Mouse (Mus musculus) layer of hippocampus, postnatal 14 days (tissue): ENCODE measurements at regions not wholly inside any gene's neighbourhood (a gene's known extent, or its start where the extent isn't known, plus 50 kb on each side); places are given as distances from the start of the nearest gene placed in this dataset.

Experiments used
- DNase-seq, 2 experiments: peaks; one replicate each; pipeline ENCODE4 v3.0.0; 2021 to 2022; ENCODE audit warnings: low spot score in 2 of 2, mixed read lengths in 1 of 2

DNA sequence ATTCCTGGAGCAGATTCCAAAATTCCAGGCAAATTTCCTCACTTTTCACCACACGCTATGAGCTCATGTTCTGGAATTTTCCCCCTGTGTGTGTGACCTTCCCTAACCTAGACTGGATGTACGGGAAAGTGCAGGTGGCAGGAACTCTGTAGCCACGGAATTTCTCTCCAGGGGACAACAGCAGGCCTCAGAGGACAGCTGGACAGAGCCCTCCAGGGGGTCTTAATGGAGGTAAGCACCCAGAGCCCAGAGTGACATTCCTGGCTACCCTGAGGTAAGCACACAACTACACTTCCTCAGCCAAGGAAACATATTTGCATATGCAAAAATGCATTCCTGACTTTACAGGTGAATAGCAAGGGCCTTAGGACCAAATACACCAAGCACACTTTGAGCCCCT, 135.8 kb downstream of the Fam43a start:
- DNase-seq, result no peak

DNA sequence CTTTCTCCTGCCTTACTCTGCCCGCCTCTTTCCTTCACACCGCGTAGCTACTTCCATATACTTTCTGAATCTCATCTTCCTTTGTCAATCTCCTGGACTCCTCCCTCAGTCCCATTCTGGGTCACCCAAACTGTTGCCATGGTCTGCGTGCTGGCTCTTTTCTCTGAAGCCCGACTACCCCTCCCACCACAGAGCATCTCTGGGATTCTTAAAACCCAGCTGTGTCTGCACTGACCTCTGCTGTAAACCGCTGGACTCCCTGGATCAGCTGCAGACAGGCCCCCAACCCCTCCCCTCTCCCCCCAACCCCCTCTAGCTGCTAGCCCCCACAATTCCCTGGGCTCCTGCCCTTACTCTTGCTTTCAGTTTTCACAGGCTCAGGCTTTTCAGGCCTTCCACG, 136.4 kb downstream of the Fam43a start:
- DNase-seq, result no peak

DNA sequence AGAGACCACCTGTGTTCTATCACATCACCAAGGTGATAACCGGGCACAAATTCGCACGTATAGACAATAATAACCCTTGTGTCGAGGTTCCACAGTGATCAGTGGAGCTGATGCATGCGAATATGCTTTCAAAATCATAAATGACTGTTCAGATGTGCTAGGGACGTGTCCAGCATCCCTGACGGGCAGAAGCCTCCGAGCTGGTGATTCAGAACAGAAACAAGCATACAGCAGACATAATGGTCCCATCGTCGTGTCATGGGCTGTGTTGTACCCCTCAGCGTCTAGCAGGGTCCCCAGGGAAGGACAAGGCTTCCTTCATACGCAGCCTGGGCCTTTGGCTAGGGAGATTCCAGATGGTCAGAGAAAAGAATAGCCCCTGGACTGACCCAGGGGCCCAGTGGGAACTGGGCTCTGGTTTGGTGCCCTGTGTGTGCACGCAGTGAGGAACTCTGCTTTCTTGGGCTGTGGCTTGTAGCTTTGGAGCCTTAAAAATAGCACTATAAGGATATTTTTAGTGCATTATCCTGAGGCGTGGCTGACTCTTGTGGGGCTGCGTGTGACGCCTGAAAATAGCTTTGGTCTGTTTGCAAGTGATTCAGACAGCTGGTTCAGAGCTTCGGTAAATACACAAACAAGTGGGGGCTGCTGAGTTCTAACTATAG, 137.3 kb downstream of the Fam43a start:
- peak in 1 of 2 experiments; percentile 9 for DNase-seq

DNA sequence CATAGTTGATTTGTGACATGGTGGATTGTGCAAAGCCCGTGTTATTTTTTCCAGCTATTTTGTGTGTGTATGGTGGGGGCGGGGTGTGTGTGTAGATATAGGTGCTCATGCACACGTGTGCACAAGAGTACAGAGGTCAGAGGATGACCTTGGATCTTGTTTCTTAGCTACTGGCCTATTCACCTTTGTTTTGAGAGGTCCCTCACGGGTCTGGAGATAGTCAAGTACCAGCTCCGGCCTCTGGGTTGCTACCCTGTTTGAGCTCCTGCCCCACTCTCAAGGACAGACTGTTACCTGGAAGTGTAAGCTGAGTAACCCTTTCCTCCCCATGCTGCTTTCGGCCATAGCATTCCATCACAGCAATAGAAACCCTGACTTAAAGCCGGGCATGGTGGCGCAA, 138.0 kb downstream of the Fam43a start:
- DNase-seq, result no peak

DNA sequence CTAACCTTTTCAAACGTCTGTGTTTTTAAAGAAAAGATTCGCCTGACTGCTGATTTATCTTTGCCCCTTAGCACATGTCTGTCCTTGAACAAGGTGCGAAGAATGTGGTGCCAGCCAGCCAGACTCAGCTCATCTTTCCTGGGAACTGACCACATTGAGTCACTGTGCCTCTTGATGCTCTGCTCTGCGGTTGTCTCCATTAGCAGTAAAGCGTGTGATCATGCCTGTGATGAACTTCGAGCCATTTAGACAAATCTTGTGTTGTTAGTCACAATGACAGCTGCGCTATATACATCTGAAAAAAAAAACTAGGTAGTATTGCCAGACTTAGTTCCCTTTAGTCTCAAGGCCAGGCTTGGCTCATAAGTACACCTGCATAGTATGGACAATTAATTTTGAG, 140.1 kb downstream of the Fam43a start:
- DNase-seq, result no peak

DNA sequence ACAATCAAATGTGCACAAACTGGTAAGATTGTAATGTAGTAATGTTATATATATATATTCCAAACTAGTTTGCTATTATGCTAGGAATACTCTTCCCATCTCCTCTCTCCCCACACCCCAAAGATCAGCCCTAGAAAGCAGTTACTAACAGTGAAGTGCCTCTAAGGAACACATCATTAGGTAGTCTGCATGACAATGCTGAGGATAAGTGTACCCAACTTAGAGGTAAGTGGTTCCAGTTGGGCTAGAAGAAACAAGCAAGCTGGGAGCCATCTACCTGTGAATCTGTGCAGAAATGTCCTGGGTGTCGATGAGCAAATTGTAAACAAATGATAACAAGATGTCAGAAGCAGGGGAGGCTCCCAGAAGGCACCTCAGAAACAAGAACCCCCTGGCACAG, 141.7 kb downstream of the Fam43a start:
- no peak for DNase-seq

DNA sequence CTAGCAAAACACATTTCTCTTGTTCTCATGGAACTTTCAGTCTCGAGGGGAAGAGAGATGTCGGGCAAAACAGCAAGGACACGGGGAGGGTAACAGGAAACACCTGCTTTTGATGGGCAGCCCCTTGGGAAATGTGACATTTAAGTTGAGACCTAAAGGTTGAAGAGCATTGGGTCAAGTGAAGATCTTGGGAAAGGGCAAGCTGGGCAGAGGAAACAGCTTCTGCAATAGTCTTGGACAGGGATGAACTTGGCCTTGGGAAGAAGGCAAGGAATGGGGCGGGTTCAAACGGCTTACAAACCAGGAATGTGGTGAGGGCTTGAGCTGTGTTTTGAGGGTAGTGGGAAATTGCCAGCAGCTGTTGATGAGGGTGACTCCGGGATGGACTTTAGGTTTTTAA, 143.0 kb downstream of the Fam43a start:
- no peak for DNase-seq

DNA sequence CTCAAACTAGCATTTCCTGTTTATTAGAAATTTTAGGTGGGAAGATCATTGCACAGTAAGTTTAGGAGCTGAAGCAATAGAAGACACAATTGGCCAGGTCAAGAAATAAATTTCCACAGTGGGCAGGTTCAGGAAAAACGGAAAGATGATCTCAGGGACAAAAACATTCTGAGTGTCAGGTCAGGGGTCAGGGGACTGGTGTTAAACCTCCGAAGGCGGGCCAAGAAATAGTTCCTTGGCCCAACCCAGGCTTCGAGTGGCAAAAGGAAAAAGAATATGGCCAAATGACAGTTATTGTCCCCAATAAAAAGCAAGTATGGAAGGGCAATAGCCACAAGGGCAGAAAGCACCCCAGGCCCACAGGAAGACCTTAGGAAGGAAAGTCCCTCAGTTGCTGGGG, 144.0 kb downstream of the Fam43a start:
- DNase-seq, result no peak

DNA sequence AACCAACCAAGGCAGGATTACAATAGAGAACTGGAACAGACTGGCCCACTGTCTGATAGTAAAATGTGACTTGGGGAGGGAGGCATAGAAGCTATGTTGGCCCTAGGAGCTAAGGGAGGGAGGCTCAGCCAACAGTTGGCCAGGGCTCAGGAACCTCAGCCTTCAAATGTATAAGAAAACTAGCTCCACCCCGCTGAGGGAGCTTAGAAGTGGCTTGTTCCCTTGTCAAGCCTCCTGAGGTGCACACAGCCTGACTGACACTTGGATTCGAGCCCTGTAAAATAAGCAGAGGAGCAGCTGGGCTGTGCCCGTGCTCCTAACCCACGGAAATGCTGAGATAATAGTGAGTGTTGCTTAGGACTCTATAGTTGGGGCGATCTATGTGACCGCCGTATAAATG, 144.7 kb downstream of the Fam43a start:
- no peak for DNase-seq

DNA sequence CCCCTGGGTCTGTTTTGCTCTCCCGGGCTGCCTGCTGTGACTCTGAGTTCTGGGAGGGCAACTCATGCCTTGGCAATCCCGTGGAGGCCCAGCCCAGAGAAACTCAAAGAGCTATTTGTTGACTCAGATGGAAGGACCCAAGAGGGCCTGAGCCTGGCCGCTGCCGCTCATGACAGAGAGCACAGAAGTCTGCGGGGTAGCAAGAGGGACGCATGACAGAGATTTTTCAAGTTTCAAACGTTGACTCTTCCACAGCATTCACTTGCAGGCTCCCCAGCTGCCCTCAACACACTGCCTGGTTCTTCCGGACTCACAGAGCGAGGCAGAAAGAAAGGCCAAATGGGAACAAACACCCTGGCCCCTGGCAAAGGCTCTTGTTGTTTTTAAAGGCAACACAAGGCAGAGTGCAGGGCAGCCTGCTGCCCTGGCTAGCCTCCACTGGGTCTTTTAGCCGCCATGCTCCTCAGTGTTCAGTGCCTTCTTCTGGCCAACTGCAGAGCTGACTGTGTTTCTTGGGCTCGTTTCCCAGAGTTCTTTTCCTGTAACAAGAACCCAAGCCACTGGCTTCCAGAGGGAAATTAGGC, 146.2 kb downstream of the Fam43a start:
- peak; percentile 25 to 65 for DNase-seq

DNA sequence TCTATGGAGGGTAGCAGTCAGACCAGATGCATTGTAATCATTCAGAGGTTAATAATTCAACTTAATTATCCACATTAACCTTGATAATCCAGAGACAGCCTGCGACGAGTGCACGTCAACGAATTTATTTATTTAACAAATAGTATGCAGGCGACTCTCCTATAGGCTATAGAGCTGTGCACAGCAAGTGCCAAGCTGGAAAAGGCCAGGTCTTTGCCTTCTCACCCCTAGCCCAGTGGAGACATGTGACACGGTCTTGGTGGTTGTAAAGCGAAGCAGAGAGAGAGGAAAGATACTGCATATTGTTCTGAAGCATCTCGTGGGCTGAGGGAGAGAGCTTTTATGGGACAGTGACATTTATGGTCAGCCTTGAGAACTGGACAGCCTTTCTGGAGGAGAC, 146.7 kb downstream of the Fam43a start:
- DNase-seq, result no peak

DNA sequence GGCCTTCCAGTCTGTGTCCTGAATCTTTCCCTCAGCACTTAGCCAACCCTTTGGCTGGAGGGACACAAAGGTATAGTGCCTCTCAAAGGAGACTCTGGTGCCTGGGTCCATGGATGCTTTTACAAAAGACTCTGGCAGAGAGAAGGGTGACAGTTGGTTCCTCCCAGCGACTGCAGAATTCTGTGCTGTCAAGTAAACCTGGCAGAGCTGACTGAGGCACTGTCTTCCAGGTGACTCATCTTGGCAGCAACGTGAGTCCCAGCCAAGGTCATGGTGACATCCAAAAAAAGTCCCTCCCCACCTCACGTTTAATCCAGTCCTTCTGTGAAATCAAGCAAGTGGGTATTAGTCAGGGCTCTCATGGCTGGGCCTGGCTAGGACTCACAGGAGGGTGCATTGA, 150.3 kb downstream of the Fam43a start:
- DNase-seq, result peak in 1 of 2 experiments; percentile 15

DNA sequence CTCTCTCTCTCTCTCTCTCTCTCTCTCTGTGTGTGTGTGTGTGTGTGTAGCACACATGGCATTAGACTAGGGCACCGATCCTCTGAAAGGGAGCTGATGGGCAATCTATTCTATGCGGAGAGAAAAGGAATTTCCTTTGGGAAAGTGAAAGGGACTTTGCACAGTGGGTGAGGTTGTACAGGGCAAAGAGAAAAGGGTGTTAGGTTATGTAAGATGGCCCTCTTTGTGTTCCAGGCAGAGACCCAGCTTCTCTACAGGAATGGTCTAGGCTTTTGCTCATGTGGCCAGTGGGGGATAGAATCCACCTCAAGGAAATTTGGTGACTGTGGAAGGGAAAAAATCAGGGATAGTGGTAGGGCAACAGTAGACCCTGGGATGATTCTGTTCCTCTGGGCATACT, 156.2 kb downstream of the Fam43a start:
- DNase-seq, result no peak

DNA sequence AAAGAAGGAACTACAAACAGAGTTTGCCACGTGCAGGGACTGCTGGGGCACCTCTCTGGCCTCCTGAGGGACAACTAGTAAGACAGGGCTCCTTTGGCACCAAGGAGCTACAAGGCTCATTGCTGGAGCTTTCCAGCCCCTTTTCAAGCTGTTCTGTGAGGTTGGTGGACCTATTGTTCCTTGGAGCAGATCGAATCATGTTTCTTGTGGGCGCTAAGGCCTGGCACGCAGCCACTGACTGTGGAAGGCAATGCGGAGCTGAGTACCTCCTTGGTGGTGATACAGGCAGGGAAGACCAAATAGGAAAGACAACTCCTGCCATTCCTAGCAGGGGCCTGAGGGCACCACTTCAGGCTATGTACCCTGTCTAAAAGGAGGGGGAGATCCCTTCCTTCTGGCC, 157.2 kb downstream of the Fam43a start:
- peak in 1 of 2 experiments; percentile 22 for DNase-seq

DNA sequence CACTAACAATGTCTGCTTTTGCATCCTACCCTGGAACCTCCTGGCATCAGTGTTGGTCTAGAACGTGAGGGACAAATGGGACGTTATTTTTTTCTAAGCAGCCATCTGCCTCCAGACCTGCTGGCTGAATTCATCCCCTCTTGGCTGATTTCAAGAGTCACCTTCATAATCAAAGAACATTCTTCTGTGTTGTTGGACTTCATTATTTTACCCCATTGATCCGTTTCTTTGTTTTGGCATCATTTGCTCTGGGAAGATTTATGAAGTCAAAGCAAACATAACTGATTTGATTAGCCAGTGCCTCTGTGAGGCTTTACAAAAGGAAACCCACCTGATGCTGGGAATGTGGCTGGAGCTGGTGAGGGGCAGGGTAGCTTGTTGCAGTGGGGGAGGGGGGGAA, 158.0 kb downstream of the Fam43a start:
- no peak for DNase-seq

DNA sequence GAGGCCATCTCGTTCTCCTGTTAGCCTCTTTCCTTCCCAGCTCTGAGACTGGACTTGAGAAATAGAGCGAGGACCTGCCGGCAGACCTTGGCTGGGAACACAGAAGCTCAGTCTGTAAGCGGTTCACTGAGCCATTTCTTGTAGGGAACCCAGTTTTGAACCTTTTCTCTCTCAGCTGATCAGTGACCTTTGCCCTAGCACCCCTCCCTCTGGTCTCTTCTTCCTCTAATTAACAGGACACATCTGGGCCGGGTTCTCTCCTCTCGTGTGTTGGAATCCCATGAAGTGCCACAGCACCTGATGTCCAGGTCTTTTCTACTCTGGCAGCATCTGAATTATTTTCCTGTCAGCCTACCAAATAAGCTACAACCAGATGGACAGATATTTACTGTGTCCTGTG, 158.5 kb downstream of the Fam43a start:
- no peak for DNase-seq

DNA sequence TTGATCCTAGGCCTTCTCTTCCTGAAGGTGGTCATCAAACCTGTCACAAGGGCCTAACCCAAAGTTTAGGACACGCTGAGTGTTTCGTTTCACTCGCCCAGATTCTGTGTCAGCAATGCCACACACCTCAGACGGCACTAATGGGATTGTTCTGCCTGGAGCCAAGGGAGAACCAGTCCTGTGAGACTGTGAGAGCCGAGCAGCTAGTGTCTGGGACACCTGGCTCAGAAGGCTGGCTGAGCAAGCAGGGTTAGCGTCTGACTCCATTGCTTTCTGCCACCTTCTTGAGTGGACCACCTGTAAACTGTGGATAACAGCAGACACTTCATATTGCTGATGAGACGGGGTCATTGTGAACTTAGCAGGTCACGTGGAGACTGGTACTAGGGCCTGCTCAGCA, 160.0 kb downstream of the Fam43a start:
- DNase-seq, result no peak

DNA sequence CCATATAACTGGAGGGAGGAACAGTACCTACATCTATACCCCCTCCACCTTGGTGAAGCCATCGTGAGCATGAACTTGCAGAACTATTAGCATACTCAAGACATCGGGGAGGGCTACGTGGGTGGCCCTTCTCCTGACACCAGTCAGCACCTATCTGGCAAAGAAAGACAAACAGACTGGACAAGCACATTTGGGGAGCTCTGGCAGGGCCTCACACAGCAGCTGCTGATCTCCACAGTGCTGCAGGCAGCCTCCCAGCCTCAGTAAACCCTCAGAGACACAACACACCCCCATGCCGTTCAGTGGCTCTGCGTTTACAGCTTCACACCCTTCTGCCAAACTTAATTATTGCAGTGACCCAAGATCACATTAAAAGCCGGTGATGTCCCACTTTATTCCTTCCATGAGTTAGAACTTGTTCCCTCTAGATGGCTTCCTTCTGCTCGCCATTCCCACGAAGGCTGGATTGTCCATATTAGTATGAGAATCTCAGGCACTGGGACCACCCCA, 161.7 kb downstream of the Fam43a start:
- no peak for DNase-seq

DNA sequence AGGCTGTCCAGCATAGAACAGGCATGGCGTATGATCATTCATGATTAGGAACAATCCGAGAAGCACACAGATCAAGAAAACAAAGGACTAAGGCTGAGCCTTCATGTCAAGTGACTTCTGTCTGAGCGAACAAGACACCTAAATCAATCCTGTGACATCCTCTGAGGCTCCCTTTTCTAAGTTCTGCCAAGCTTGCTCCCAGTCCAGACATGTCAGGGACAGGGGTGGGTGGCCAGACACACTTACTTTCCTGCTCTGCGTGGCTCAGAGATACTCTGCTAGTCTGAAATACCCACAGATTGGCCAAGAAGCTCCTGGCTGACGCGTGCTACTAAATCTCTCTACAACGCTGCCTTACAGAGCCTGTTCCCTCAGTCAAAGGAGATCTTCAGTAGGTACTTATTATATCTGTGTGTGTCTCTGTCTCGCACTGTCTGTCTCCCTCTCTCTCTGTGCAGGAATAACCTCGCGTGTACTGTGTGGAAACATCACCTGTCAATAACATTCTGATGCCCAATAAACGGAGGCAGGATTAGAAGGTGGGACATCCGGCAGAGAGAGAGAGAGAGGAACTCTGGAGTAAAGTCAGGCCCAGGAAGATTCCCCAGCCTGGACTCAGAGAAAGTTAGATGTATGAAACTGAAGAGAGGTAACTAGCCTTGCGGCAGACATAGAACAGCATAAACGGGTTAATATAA, 163.5 kb downstream of the Fam43a start:
- DNase-seq, result no peak

DNA sequence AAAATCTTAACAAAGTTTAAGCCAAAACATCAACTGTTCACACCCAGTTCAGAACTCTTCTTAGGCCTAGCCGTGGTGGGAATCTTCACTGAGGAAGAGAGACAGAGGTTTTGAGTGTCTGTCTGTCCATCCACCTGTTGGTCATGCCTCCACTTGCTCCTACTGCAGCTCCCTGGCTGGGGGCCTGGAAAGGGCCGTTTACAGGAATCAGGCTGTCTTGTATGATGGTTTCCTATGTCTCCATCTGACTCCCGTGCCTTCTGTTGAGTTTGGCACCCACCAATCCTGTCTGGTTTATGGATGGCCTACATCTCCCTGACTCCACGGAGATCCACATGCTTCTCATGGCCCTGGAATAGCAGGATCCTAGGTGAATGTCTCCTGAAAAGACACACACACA, 166.1 kb downstream of the Fam43a start:
- DNase-seq, result no peak

DNA sequence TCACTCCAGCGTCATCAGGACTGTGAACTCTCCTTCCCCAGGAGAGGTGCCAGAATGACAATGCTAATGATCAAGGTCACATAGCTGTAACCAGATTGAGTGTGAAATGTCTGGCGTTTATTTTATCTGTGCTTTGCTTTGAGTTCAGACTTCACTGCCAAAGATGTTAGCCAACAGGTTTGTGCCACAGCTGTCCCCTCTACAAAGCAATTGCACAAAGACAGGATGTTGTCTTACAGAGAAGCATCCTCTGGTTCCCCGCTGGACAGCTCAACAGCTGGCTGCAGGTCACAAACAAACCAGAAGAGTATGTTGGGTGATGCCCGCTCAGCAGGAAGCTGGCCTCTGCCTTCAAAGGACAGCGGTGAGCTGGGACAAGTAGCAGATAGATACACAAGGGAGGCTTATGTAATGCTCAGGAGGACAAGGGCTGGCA, 169.5 kb downstream of the Fam43a start:
- peak in 1 of 2 experiments; percentile 13 for DNase-seq

DNA sequence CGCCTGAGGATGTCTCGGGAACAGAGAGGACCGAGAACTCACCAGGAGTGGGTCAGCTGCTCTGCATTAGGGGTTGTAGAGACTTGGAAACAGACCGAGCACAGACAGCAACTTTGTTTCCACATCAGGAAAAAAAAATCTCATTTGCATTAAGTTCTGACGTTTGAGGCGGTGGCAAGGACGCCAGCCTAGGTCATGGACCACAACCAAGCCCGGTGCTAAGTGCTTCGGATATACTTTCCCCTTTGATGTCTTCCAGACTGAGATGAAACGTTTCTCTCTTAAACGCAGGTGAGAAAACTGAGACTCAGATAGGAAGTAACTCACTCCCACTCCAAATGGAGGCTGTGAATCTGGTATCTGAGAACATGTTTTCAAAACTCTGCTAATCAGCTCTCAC, 169.9 kb downstream of the Fam43a start:
- no peak for DNase-seq

DNA sequence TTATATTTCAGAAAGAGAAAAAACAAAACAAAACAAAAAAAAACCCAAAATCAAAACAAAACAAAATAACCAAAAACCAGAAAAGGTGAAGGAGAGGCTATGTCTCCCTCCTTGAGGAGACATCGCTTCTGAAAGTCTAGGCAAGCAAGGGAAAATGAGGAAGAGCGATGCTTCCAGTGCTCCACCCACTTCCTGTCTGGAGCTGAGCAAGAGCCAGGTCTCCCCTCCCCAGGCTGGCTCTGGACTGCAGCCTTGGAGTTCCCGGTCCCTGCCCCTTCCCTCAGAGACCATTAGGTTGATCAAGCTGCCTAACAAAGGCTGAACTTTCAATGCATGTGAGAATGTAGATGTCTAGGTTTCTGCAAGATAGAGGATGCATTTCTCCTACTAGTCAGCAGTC, 173.3 kb downstream of the Fam43a start:
- DNase-seq, result no peak
